Mouse (Mus musculus): ENCODE measurements around the gene Tnfrsf13c. TPM values are rescaled to one million over a fixed set of nuclear protein-coding genes. Genes with fewer than 3 reads are reported as not detected.
"Not testable (repeated sequence)": the region's sequence is repeated elsewhere in the genome, so short reads cannot be mapped to it uniquely, and the experiment has no call there.

Gene Tnfrsf13c
- polyA plus RNA-seq, 1 experiment from 2014 or later: 0.30 TPM

DNA sequence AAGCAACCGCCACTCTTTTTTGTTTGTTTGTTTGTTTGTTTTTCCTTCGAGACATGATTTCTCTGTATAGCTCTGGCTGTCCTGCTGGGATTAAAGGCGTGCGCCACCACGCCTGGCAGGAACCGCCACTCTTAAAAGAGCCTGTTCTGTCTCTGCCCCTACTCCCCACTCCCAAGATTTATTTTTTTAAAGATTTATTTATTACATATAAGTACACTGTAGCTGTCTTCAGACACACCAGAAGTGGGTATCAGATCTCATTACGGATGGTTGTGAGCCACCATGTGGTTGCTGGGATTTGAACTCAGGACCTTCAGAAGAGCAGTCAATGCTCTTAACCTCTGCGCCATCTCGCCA, 20.6 kb upstream of the Tnfrsf13c start:
- H3K9me3 ChIP-seq (replicated peaks); ATAC-seq; H3K27me3 ChIP-seq (replicated peaks); H3K36me3 ChIP-seq: not testable (repeated sequence)
- H3K4me3 ChIP-seq: peak overlapping the region; percentile 72
- WGBS (ENCODE audit: insufficient replicate concordance): 21% methylated on average over 9 of the region's 9 CpGs
- peak overlapping the region; percentile 85 for H3K27ac ChIP-seq
- H3K9ac ChIP-seq: peak overlapping the region; percentile 84
- peaks cover 19% of the 10 kb centered on the region for H3K4me1 ChIP-seq
- H3K4me2 ChIP-seq: peak overlapping the region; percentile 95

DNA sequence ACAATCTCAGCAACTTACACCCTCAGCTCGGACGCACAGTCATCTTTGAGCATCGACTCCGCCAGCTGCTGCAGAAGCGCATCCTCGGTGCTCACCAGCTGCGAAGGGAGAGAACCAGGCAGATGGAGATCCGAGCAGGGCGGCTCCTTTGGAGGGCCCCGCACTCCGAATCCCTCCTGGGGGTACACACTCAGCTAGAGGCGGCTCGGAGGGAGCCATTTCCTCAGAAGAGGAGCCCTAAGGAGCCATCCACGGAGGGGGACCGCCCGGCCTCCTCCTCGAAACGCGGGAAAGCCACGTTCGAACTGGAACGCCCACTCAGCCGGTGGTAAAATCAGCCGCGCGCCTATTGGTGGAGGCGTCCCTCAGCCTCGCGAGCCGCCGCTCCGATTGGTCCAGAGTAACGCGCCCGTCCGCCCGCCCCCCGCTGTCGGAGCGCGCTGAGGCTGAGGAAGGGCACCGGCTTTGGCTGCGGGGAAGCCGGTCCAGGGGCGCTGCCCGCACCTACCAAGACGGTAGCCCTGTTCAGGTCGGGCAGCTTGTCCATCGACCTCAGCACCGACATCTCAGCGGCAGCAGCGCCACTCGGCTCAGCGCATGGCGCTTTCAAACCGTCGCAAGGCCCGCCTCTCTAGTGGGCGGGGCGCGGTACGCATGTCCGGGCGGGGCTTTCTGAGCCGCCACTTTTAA, 20.1 kb upstream of the Tnfrsf13c start, which contains the start of gene Cenpm:
TSS of gene Cenpm (minus strand) at position 634 of the 690 bp plus-strand sequence.
- Histone ChIP-seq H3K36me3 (peaks cover 7% of the 10 kb centered on the region), H3K4me3 (peak within 1 kb of the TSS; percentile 72), H3K4me1 (peaks cover 18% of the 10 kb centered on the region), H3K27me3 (replicated peaks) (no peaks in the 10 kb centered on the region), H3K9me3 (replicated peaks) (no peaks in the 10 kb centered on the region), H3K27ac (peak within 1 kb of the TSS; percentile 85), H3K4me2 (peak within 1 kb of the TSS; percentile 95), H3K9ac (peak within 1 kb of the TSS; percentile 84)
- ATAC-seq: peak; percentile 97
- under 1% methylated on average over 65 of the region's 65 CpGs for WGBS (ENCODE audit: insufficient replicate concordance)

DNA sequence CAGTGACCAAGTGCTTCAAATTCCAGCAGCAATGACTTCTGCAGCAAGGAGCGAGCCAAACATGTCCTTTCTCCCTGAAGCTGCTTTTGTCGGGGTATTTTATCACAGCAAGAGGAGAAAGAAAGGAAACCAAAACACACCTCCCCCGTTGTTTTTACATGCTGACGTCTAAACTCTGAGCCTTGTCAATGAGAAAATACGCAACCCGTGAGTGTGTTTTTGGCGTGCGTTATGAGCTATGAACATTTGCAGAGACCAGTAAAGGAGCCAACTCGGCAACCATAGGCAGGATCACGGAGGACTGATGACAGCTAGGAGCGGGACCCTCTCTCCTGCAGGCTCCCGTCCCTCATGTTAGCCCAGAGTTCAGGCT, 19.6 kb upstream of the Tnfrsf13c start:
- Histone ChIP-seq H3K27me3 (replicated peaks) (no peaks in the 10 kb centered on the region), H3K4me2 (peak overlapping the region; percentile 95), H3K36me3 (peaks cover 13% of the 10 kb centered on the region), H3K27ac (peak overlapping the region; percentile 85), H3K9me3 (replicated peaks) (no peaks in the 10 kb centered on the region), H3K9ac (peak overlapping the region; percentile 84), H3K4me3 (peak overlapping the region; percentile 72), H3K4me1 (peaks cover 18% of the 10 kb centered on the region)
- no peak for ATAC-seq
- 9% methylated on average over 12 of the region's 12 CpGs for WGBS (ENCODE audit: insufficient replicate concordance)

DNA sequence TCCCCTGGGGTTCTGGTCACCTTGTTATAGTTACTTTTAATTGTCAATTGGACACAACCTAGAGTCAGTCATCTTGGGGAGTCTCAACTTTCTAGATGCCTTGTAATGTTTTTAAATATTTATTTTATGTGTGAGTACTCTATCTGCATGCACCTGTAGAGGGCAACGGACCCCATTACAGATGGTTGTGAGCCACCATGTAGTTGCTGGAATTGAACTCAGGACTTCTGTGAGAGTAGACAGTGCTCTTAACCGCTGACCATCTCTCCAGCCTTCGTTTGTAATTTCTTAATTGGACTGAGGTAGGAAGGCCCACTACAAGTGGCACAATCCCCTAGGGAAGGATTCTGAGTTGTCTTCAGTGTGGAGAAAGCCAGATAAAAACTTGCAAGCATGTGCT, 19.1 kb upstream of the Tnfrsf13c start:
- Histone ChIP-seq H3K9ac (peak overlapping the region; percentile 84), H3K27ac (peak overlapping the region; percentile 85; the same call in 1 of the 2 replicates), H3K9me3 (replicated peaks) (no peaks in the 10 kb centered on the region), H3K36me3 (peaks cover 17% of the 10 kb centered on the region), H3K4me2 (peak overlapping the region; percentile 95), H3K4me1 (peaks cover 18% of the 10 kb centered on the region), H3K27me3 (replicated peaks) (no peaks in the 10 kb centered on the region), H3K4me3 (peak overlapping the region; percentile 72)
- ATAC-seq: no peak
- WGBS (ENCODE audit: insufficient replicate concordance): 65% methylated on average over 3 of the region's 3 CpGs

DNA sequence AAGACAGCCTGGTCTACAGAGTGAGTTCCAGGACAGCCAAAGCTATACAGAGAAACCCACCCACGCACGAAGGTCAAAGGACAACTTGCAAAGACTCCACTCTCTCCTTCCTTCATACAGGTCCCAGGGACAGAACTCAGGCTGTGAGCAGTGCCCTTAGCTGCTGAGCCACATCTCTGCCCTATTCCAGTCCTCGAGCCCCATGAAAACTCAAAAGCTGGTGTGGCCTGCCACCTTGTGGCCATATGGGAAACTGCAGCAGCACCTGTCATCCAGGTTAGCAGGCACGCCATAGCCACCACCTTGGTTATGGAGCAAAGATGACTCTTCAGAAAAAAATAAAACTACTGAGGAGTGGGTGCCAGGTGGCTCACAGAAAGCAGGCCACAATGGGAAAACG, 12.4 kb upstream of the Tnfrsf13c start:
- peaks cover 41% of the 10 kb centered on the region for H3K36me3 ChIP-seq
- H3K4me2 ChIP-seq: no peak overlapping the region
- 21% methylated on average over 5 of the region's 5 CpGs for WGBS (ENCODE audit: insufficient replicate concordance)
- H3K27ac ChIP-seq: no peak overlapping the region
- no peaks in the 10 kb centered on the region for H3K27me3 ChIP-seq (replicated peaks)
- no peak overlapping the region for H3K4me3 ChIP-seq
- ATAC-seq: peak; percentile 72
- H3K9me3 ChIP-seq (replicated peaks): no peaks in the 10 kb centered on the region
- H3K4me1 ChIP-seq: peaks cover 17% of the 10 kb centered on the region
- no peak overlapping the region for H3K9ac ChIP-seq

DNA sequence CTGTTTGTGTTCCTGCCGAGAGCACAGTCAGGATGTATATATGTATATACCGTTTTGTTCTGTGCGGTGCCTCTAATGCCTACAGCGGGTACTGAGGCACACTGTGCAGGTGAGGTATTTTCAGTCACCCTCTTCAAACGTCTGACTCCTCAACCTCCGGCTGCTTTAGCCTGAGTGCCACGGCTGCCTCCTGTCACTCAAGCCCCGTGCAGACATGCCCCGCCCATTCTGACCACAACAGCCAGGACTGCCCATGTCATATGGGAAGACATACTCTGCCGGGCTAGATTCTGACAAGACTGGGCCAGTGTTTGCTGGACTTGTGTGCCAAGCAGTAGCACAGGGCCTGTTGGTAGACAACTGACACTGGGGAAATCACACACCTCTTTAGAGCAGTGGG, 11.5 kb upstream of the Tnfrsf13c start:
- Histone ChIP-seq H3K4me2 (no peak overlapping the region), H3K9me3 (replicated peaks) (no peaks in the 10 kb centered on the region), H3K4me1 (peaks cover 26% of the 10 kb centered on the region), H3K27me3 (replicated peaks) (no peaks in the 10 kb centered on the region), H3K36me3 (peaks cover 37% of the 10 kb centered on the region), H3K4me3 (no peak overlapping the region), H3K9ac (no peak overlapping the region), H3K27ac (peak overlapping the region; percentile 30; the same call in 1 of the 2 replicates)
- 45% methylated on average over 10 of the region's 10 CpGs for WGBS (ENCODE audit: insufficient replicate concordance)
- ATAC-seq: peak; percentile 33; the same call in 1 of the 2 replicates

DNA sequence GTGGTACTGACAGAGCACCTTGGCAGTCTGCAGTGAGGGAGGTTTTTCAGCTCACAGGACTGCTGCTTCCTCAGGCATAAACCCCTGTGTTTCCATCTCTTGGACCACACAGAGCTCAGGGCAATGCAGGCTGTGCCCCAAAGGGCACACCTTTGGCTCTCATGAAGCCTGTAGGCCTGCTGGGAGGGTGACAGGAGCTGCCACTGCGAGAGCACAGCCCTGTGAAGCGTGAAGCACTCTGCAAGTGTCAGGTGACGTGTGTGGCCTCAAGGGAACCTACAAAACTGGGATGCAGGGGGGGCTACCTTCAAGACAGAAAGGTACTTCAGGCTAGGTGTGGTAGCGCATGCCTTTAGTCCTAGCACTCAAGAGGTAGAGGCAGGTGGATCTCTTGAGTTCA, 8.5 kb upstream of the Tnfrsf13c start:
- no peak overlapping the region for H3K4me3 ChIP-seq
- H3K27me3 ChIP-seq (replicated peaks): no peaks in the 10 kb centered on the region
- peaks cover 18% of the 10 kb centered on the region for H3K36me3 ChIP-seq
- H3K4me1 ChIP-seq: peaks cover 50% of the 10 kb centered on the region
- H3K9me3 ChIP-seq (replicated peaks): no peaks in the 10 kb centered on the region
- ATAC-seq: no peak
- 82% methylated on average over 4 of the region's 4 CpGs for WGBS (ENCODE audit: insufficient replicate concordance)
- no peak overlapping the region for H3K4me2 ChIP-seq
- no peak overlapping the region for H3K9ac ChIP-seq
- no peak overlapping the region; the same call in 1 of the 2 replicates for H3K27ac ChIP-seq

DNA sequence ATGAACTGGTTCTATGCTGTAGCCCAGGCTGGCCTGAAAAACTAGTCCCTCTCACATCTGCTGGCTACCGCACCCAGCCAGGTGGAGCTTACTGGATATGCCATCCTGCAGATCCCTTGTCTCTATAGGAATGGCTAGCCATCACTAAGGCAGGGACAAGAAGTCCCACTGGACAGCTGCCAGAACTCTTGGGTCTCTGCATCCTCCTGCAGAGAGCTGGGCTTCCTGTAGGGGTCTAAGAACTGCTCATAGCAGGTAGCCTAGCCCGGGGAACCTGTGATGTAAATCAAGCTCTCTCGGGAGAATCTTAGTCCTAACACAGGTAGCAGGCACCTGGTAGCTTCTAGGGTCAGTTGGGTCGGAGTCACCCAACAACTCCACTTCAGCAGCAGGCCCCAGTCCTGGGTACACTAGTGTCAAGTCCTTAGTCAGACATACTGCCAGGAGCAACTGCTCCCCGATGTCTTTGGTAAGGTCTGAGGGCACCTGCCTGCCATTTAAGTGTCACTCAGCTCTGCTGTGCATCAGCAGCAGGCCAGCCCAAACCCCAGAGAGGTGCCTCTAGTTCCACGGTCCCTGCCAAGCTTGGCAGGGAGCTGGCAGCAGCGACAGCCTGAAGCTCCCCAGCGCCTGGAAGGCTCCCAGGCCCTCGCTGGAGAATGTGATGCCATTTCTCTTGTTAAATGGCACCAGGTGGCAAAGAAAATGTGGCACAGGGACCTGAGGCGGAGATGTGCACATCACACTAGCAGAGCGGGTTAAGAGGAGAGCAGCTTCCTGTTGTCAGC, 7.6 kb upstream of the Tnfrsf13c start:
- H3K4me2 ChIP-seq: no peak overlapping the region

DNA sequence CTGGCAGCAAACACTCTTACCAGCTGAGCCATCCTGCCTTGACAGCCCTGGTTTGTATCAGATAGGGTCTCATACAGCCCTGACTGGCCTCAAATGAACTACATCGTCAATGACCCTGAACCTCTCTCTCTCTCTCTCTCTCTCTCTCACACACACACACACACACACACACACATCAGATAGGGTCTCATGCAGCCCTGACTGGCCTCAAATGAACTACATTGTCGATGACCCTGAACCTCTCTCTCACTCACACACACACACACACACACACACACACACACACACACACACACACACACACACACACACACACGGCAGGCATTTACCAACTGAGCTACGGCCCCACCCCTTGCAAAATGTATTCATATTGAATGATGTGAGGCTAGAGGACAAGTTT, 6.9 kb upstream of the Tnfrsf13c start:
- H3K36me3 ChIP-seq: peaks cover 13% of the 10 kb centered on the region; the same call in 1 of the 2 replicates
- H3K27ac ChIP-seq: peak overlapping the region; percentile 90
- H3K27me3 ChIP-seq (replicated peaks): peaks cover 7% of the 10 kb centered on the region
- H3K4me3 ChIP-seq: no peak overlapping the region
- H3K4me1 ChIP-seq: peaks cover 54% of the 10 kb centered on the region
- WGBS (ENCODE audit: insufficient replicate concordance): 66% methylated on average over 4 of the region's 4 CpGs
- no peak overlapping the region for H3K9ac ChIP-seq
- ATAC-seq: no peak
- no peak overlapping the region for H3K4me2 ChIP-seq
- no peaks in the 10 kb centered on the region for H3K9me3 ChIP-seq (replicated peaks)

More for the DNA sequence above, 7.6 kb upstream of the Tnfrsf13c start:
- no peak for ATAC-seq
- peaks cover 13% of the 10 kb centered on the region; the same call in 1 of the 2 replicates for H3K36me3 ChIP-seq
- H3K9ac ChIP-seq: no peak overlapping the region
- H3K27ac ChIP-seq: peak overlapping the region; percentile 90
- peaks cover 1% of the 10 kb centered on the region; the same call in 1 of the 2 replicates for H3K27me3 ChIP-seq (replicated peaks)
- no peak overlapping the region for H3K4me3 ChIP-seq
- no peaks in the 10 kb centered on the region for H3K9me3 ChIP-seq (replicated peaks)
- WGBS (ENCODE audit: insufficient replicate concordance): 71% methylated on average over 11 of the region's 11 CpGs
- peaks cover 54% of the 10 kb centered on the region for H3K4me1 ChIP-seq

DNA sequence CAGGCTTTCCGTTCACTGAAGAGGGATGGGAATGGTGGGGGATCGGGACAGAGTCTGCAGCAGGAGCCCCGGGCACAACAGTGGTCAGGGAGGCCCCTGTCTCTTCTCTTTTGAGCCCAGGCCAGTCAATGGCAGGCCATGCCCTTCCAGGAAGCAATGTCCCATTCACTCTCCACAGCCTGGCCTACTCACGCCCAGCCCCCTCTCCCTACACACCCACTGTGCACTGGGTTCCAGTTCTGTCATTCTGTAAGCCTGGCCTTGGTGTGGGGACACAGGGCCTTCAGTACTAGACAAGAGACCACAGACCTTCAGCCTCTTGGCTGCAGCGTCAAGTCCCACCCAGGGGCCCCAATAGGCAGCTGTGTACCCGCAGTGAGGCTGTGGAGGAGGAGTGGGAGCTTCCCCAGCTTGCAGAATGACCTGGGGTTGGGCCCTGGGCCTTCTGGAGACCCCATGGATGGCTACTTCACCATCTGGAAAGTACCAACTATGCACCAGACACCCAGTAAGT, 6.0 kb upstream of the Tnfrsf13c start:
- Histone ChIP-seq H3K4me1 (peaks cover 54% of the 10 kb centered on the region), H3K4me2 (peak overlapping the region; percentile 63), H3K27me3 (replicated peaks) (peaks cover 17% of the 10 kb centered on the region), H3K27ac (peak overlapping the region; percentile 90), H3K36me3 (peaks cover 13% of the 10 kb centered on the region; the same call in 1 of the 2 replicates), H3K9me3 (replicated peaks) (no peaks in the 10 kb centered on the region), H3K4me3 (0 out of 2 replicates have a peak overlapping the region, but pooled peaks have one; percentile 12), H3K9ac (peak overlapping the region; percentile 62)
- ATAC-seq: peak; percentile 64
- WGBS (ENCODE audit: insufficient replicate concordance): 58% methylated on average over 6 of the region's 6 CpGs

DNA sequence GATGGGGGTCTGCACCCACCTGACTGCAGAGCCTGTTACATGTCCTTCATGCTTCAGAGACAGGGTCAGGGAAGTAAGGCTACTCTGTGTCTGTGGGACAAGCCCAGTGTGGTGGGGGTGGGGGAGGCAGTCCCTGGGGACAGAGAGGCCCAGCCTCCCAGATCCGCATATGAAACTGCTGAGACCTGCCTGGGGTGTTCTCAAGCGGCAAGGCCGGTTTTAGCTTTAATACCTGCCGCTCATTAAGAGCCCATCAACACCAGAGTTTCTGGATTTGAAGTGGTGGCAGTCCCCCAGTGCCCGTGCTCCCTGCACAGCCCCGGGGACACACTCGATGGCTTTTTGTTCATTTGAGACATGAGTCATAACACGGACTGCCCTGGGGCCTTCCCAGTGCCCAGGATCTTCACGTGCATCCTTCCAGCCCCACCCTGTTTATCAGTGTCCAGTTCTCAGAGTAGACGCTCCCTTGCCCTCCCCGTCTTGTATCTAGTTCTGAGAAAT, 5.4 kb upstream of the Tnfrsf13c start:
- Histone ChIP-seq H3K4me1 (peaks cover 57% of the 10 kb centered on the region), H3K27me3 (replicated peaks) (peaks cover 22% of the 10 kb centered on the region), H3K9ac (peak overlapping the region; percentile 63), H3K4me3 (0 out of 2 replicates have a peak overlapping the region, but pooled peaks have one; percentile 12), H3K27ac (peak overlapping the region; percentile 90), H3K36me3 (peaks cover 13% of the 10 kb centered on the region; the same call in 1 of the 2 replicates), H3K9me3 (replicated peaks) (no peaks in the 10 kb centered on the region), H3K4me2 (peak overlapping the region; percentile 63)
- 37% methylated on average over 11 of the region's 11 CpGs for WGBS (ENCODE audit: insufficient replicate concordance)
- ATAC-seq: peak; percentile 98

All from liver, embryonic 12.5 days (tissue).